In genomic region chr5:142723520-142724133, GRCm38 (mm10) we compare ENCODE assay signal across 8 mouse cellular contexts. TPM values are rescaled to one million over a fixed set of nuclear protein-coding genes. Genes with fewer than 3 reads are reported as not detected.
DNase-seq lines count a peak whose midpoint lies in the region; ATAC-seq lines count a peak whose summit lies in the region.

No protein-coding gene starts in this region.

- 0 out of 2 replicates have a peak overlapping the region, but pooled peaks have one; percentile 15 for H3K4me2 ChIP-seq in limb, embryonic 13.5 days (replicated peaks)
- no peak overlapping the region for H3K4me2 ChIP-seq in midbrain, embryonic 14.5 days (ENCODE audit: low read length)

- no peak overlapping the region for H3K27ac ChIP-seq in limb, embryonic 13.5 days
- 0 out of 2 replicates have a peak overlapping the region, but pooled peaks have one; percentile 20 for H3K27ac ChIP-seq in midbrain, embryonic 14.5 days (replicated peaks; ENCODE audit: low read depth, low read length)

- ATAC-seq in limb, embryonic 13.5 days (ENCODE audit: low FRiP score, low read depth) = peak; percentile 69
- ATAC-seq in midbrain, embryonic 14.5 days (ENCODE audit: low FRiP score, low TSS enrichment) = peak; percentile 67

- peaks cover 39% of the 10 kb centered on the region for H3K36me3 ChIP-seq in limb, embryonic 13.5 days
- peaks cover 67% of the 10 kb centered on the region for H3K36me3 ChIP-seq in midbrain, embryonic 14.5 days (ENCODE audit: control insufficient read depth, insufficient read depth, low read length)
- 0 out of 2 replicates have a peak, but pooled peaks cover 2% of the 10 kb centered on the region for H3K36me3 ChIP-seq in splenic B cell, adult 2 months (ENCODE audit: control insufficient read depth, insufficient read depth, low read length, poor library complexity, severe bottlenecking)

- peak; percentile 38 to 53 for DNase-seq in urinary bladder, adult 18-20 months (ENCODE audit: low spot score in 2 of 2)
- DNase-seq in urinary bladder, postnatal 4 days (ENCODE audit: low spot score in 2 of 2) = no peak
- peak; percentile 87 to 90 for DNase-seq in cerebellum, postnatal 10 days
- DNase-seq in frontal cortex, adult 2 months (ENCODE audit: extremely low spot score in 1 of 2, low spot score in 1 of 2) = peak; percentile 53 to 72
- DNase-seq in induced T-regulatory cell, adult 2 months (ENCODE audit: low read depth) = peak; percentile 87
- peak; percentile 87 for DNase-seq in midbrain, embryonic 14.5 days
- DNase-seq in splenic B cell, adult 2 months (ENCODE audit: low read depth, low spot score) = peak; percentile 85

- peaks cover 5% of the 10 kb centered on the region; the same call in 1 of the 2 replicates for H3K4me1 ChIP-seq in limb, embryonic 13.5 days
- H3K4me1 ChIP-seq in midbrain, embryonic 14.5 days (ENCODE audit: control insufficient read depth, insufficient read depth, low read length) = no peaks in the 10 kb centered on the region

- H3K4me3 ChIP-seq in limb, embryonic 13.5 days = no peak overlapping the region
- no peak overlapping the region for H3K4me3 ChIP-seq in midbrain, embryonic 14.5 days (replicated peaks; ENCODE audit: low read depth, low read length)

- no peak overlapping the region for H3K9ac ChIP-seq in limb, embryonic 13.5 days
- H3K9ac ChIP-seq in midbrain, embryonic 14.5 days (replicated peaks; ENCODE audit: low read length) = no peak overlapping the region

- WGBS in limb, embryonic 13.5 days = 7% methylated on average over 7 of the region's 7 CpGs
- WGBS in midbrain, embryonic 14.5 days = 23% methylated on average over 7 of the region's 7 CpGs

- H3K9me3 ChIP-seq in limb, embryonic 13.5 days = no peaks in the 10 kb centered on the region; the same call in 1 of the 2 replicates
- no peaks in the 10 kb centered on the region for H3K9me3 ChIP-seq in midbrain, embryonic 14.5 days (ENCODE audit: control insufficient read depth, low read length)

- H3K27me3 ChIP-seq in limb, embryonic 13.5 days = no peaks in the 10 kb centered on the region
- H3K27me3 ChIP-seq in midbrain, embryonic 14.5 days (ENCODE audit: control insufficient read depth, insufficient read depth, low read length) = no peaks in the 10 kb centered on the region
- H3K27me3 ChIP-seq in splenic B cell, adult 2 months (ENCODE audit: control insufficient read depth, insufficient read depth, low read length, poor library complexity, severe bottlenecking) = no peaks in the 10 kb centered on the region

RNA-seq across cellular contexts. Expression of gene Slc29a4, which starts 31.3 kb away (rescaled TPM):
- 14.6 and 19.2 TPM in 2 replicates for polyA plus RNA-seq in frontal cortex, adult 2 months (2012; rRNA removed)
- 9.0 and 10.6 TPM in 2 replicates for polyA plus RNA-seq in limb, embryonic 13.5 days (2015; fragmentation: Nextera tagmentation; extraction: Ambion mirVana)
- 78.0 and 82.6 TPM in 2 replicates for polyA plus RNA-seq in midbrain, embryonic 14.5 days (2014; fragmentation: Nextera tagmentation; extraction: Ambion mirVana)

Comparison
In these comparisons a context has a peak if more than half of its experiments do, and no peak if none do; other contexts are left out.
1. DNase-seq: peak in urinary bladder, adult 18-20 months (2 of 2), cerebellum, postnatal 10 days (2 of 2), frontal cortex, adult 2 months (2 of 2), induced T-regulatory cell, adult 2 months (single experiment), midbrain, embryonic 14.5 days (single experiment) and splenic B cell, adult 2 months (single experiment); none in urinary bladder, postnatal 4 days (0 of 2).